Mouse (Mus musculus) CD4-positive naive resting alpha-beta T cell, adult 57 days (primary cell): ENCODE results near the gene Lpcat1. TPM values are rescaled to one million over a fixed set of nuclear protein-coding genes. Genes with fewer than 3 reads are reported as not detected.

Experiments
- total RNA-seq: library from RNA; stranded (reverse); gene quantifications from one replicate; pipeline ENCODE4 v1.2.4, GENCODE M21; 2023

Lpcat1 gene
- total RNA-seq: 55.0 TPM

GRCm38 (mm10) chr13:73467034-73467420 lies at the start of gene Lpcat1:
TSS of gene Lpcat1 (plus strand) at chr13:73467197.

GRCm38 (mm10) chr13:73536403-73536821 lies 69.4 kb downstream of the Lpcat1 start, which contains the start of gene Slc6a3:
TSS of gene Slc6a3 (plus strand) at chr13:73536747.

Other genes starting within 250 kb of the Lpcat1 start
- gene Irx4, start 206.7 kb upstream of the Lpcat1 start, total RNA-seq: not detected
- gene Mrpl36, start 138.7 kb upstream of the Lpcat1 start, total RNA-seq: 26.1 TPM
- 64.4 TPM for gene Ndufs6, start 138.7 kb upstream of the Lpcat1 start, total RNA-seq
- not detected for gene Slc6a3, start 69.5 kb downstream of the Lpcat1 start, total RNA-seq
- gene Clptm1l, start 136.8 kb downstream of the Lpcat1 start, total RNA-seq: 104 TPM
- gene Tert, start 159.7 kb downstream of the Lpcat1 start, total RNA-seq: 6.7 TPM
- not detected for gene Slc6a18, start 210.8 kb downstream of the Lpcat1 start, total RNA-seq
- 2.9 TPM for gene Slc6a19, start 237.7 kb downstream of the Lpcat1 start, total RNA-seq